Mouse (Mus musculus) gastrocnemius, postnatal 25 days (tissue): ENCODE data around the gene Gm10639. TPM values are rescaled to one million over a fixed set of nuclear protein-coding genes. Genes with fewer than 3 reads are reported as not detected.
"Not testable (repeated sequence)": the region's sequence is repeated elsewhere in the genome, so short reads cannot be mapped to it uniquely, and the experiment has no call there.

Source experiments
- DNase-seq: peaks from one replicate; pipeline ENCODE4 v3.0.0; 2022
- total RNA-seq, 2 experiments: library from RNA; stranded (reverse); gene quantifications; 1 replicate in 1 of 2; 2 replicates in 1 of 2; pipeline ENCODE4 v1.2.3; 2021

Gm10639 gene
- total RNA-seq, 2 experiments from 2014 or later: not detected

GRCm38 (mm10) chr9:78348206-78349004 is 58.7 kb downstream of the Gm10639 start:
- DNase-seq: not testable (repeated sequence)

GRCm38 (mm10) chr9:78349141-78349540 is 59.4 kb downstream of the Gm10639 start:
- DNase-seq: not testable (repeated sequence)

- not testable (repeated sequence) for DNase-seq
Observed at GRCm38 (mm10) chr9:78350007-78350406, 60.3 kb downstream of the Gm10639 start.

- no peak for DNase-seq
Observed at GRCm38 (mm10) chr9:78351504-78352220, 61.9 kb downstream of the Gm10639 start.

Other genes with a start within 250 kb of the Gm10639 start
- gene Gcm1, start 238.0 kb upstream of the Gm10639 start, total RNA-seq: not detected
- 10 to 100 TPM; 47.3 to 56.5 TPM for gene Fbxo9, start 180.9 kb upstream of the Gm10639 start, total RNA-seq
- 1 to 10 TPM; 6.3 to 7.2 TPM for gene Ick, start 180.7 kb upstream of the Gm10639 start, total RNA-seq
- gene Gsta4, start 107.1 kb upstream of the Gm10639 start, total RNA-seq: 10 to 100 TPM; 12.1 to 13.1 TPM
- gene Gsta1, start 59.3 kb upstream of the Gm10639 start, total RNA-seq: not detected
- gene Gm3776, start 32.8 kb upstream of the Gm10639 start, total RNA-seq: not detected
- not detected for gene Omt2a, start 24.9 kb downstream of the Gm10639 start, total RNA-seq
- gene Omt2b, start 37.7 kb downstream of the Gm10639 start, total RNA-seq: not detected
- not detected for gene Gsta2, start 65.9 kb downstream of the Gm10639 start, total RNA-seq
- gene Dppa5a, start 78.3 kb downstream of the Gm10639 start, total RNA-seq: not detected
- under 1 TPM in 1 of 2 experiments, not detected in 1; 0.13 TPM for gene Ooep, start 88.8 kb downstream of the Gm10639 start, total RNA-seq
- gene Ddx43, start 105.9 kb downstream of the Gm10639 start, total RNA-seq: not detected
- gene Cgas, start 153.3 kb downstream of the Gm10639 start, total RNA-seq: under 1 TPM; 0.19 to 0.20 TPM
- 10 to 100 TPM; 17.3 to 18.3 TPM for gene Mto1, start 158.3 kb downstream of the Gm10639 start, total RNA-seq
- not detected for gene Gm17324, start 158.9 kb downstream of the Gm10639 start, total RNA-seq
- gene Eef1a1, start 199.2 kb downstream of the Gm10639 start, total RNA-seq: 100 to 1,000 TPM; 488 to 752 TPM